Mouse (Mus musculus) MEL (cell line): ENCODE measurements around the gene Ddhd1. TPM values are rescaled to one million over a fixed set of nuclear protein-coding genes. Genes with fewer than 3 reads are reported as not detected.

ENCODE experiments used
- DNase-seq: peaks from one replicate; pipeline ENCODE4 v3.0.0; 2011; ENCODE audit warnings: low read depth, low spot score
- H3K27ac ChIP-seq: 2 replicates; pipeline ENCODE4 v1.5.1; 2012; ENCODE audit warnings: low read depth, mild to moderate bottlenecking, control low read depth, low read length, moderate library complexity; ENCODE audit not compliant: control insufficient read depth
- H3K27me3 ChIP-seq, 2 experiments: fragments of 150-350 bp in 1 of 2; sonication (generic) in 1 of 2; 2 replicates each; pipeline ENCODE4 v1.6.1; 2012; ENCODE audit warnings: low read length in 2 of 2, mild to moderate bottlenecking in 2 of 2, improper control_type of control experiment in 1 of 2, moderate library complexity in 1 of 2; ENCODE audit not compliant: insufficient read depth in 2 of 2, control insufficient read depth in 1 of 2
- H3K36me3 ChIP-seq, 2 experiments: 2 replicates each; pipeline ENCODE4 v1.6.1; 2012 to 2014; ENCODE audit warnings: low read length in 2 of 2, improper control_type of control experiment in 1 of 2, inconsistent platforms in 1 of 2, mild to moderate bottlenecking in 1 of 2; ENCODE audit not compliant: insufficient read depth in 2 of 2, control insufficient read depth in 1 of 2
- H3K4me1 ChIP-seq, 2 experiments: fragments of 150-350 bp in 1 of 2; sonication (generic) in 1 of 2; 2 replicates each; pipeline ENCODE4 v1.6.1; 2012; ENCODE audit warnings: low read length in 2 of 2, improper control_type of control experiment in 1 of 2, mild to moderate bottlenecking in 1 of 2; ENCODE audit not compliant: insufficient read depth in 2 of 2, control insufficient read depth in 1 of 2
- H3K4me3 ChIP-seq, 2 experiments: fragments of 150-350 bp in 1 of 2; sonication (generic) in 1 of 2; 2 replicates each; pipeline ENCODE4 v1.5.1; 2012; ENCODE audit warnings: low read depth in 2 of 2, low read length in 2 of 2, mild to moderate bottlenecking in 2 of 2, moderate library complexity in 2 of 2, control low read depth in 1 of 2, improper control_type of control experiment in 1 of 2; ENCODE audit not compliant: control insufficient read depth in 1 of 2, insufficient read depth in 1 of 2
- H3K79me2 ChIP-seq: 2 replicates; pipeline ENCODE4 v1.6.1; 2012; ENCODE audit warnings: mild to moderate bottlenecking, low read length, moderate library complexity; ENCODE audit not compliant: control insufficient read depth, poor library complexity, insufficient read depth
- H3K9ac ChIP-seq: 2 replicates; pipeline ENCODE4 v1.6.1; 2012; ENCODE audit warnings: low read depth, mild to moderate bottlenecking, control low read depth, low read length, moderate library complexity; ENCODE audit not compliant: control insufficient read depth, poor library complexity, severe bottlenecking
- H3K9me3 ChIP-seq: fragments of 150-350 bp; sonication (generic); replicated peaks from 2 replicates; pipeline ENCODE4 v1.6.1; 2012; ENCODE audit warnings: mild to moderate bottlenecking, low read length, improper control_type of control experiment, moderate library complexity; ENCODE audit not compliant: insufficient read depth
- CHD2 ChIP-seq: IDR thresholded peaks from 2 replicates; pipeline ENCODE4 v1.6.1; 2011; ENCODE audit warnings: low read length, improper control_type of control experiment
- CTCF ChIP-seq, 3 experiments: IDR thresholded peaks in 2 of 3; conservative IDR thresholded peaks in 1 of 3; 2 replicates each; pipeline ENCODE4 v1.5.1; 2011 to 2012; ENCODE audit warnings: low read length in 3 of 3, low read depth in 2 of 3, mild to moderate bottlenecking in 2 of 3, improper control_type of control experiment in 1 of 3, inconsistent platforms in 1 of 3, mixed read lengths in 1 of 3, moderate library complexity in 1 of 3; ENCODE audit not compliant: control insufficient read depth in 1 of 3, insufficient read depth in 1 of 3, poor library complexity in 1 of 3, severe bottlenecking in 1 of 3
- ELF1 ChIP-seq: IDR thresholded peaks from 2 replicates; pipeline ENCODE4 v1.6.1; 2014; ENCODE audit warnings: low read depth, mild to moderate bottlenecking, inconsistent platforms, low read length, improper control_type of control experiment, moderate library complexity
- GABPA ChIP-seq: IDR thresholded peaks from 2 replicates; pipeline ENCODE4 v1.6.1; 2012; ENCODE audit warnings: low read depth, mild to moderate bottlenecking, inconsistent platforms, low read length, improper control_type of control experiment, moderate library complexity
- HCFC1 ChIP-seq: IDR thresholded peaks from 2 replicates; pipeline ENCODE4 v1.6.1; 2012; ENCODE audit warnings: low read depth, mild to moderate bottlenecking, inconsistent platforms, low read length, improper control_type of control experiment, moderate library complexity
- KAT2A ChIP-seq: conservative IDR thresholded peaks from 2 replicates; pipeline ENCODE4 v1.6.1; 2012; ENCODE audit warnings: low read depth, low read length, improper control_type of control experiment, inconsistent platforms
- MAFK ChIP-seq: IDR thresholded peaks from 2 replicates; pipeline ENCODE4 v1.6.1; 2011; ENCODE audit warnings: low read depth, mild to moderate bottlenecking, low read length, improper control_type of control experiment, borderline replicate concordance
- MAZ ChIP-seq: IDR thresholded peaks from 2 replicates; pipeline ENCODE4 v1.6.1; 2012; ENCODE audit warnings: low read depth, mild to moderate bottlenecking, inconsistent platforms, low read length, improper control_type of control experiment
- MXI1 ChIP-seq: IDR thresholded peaks from 2 replicates; pipeline ENCODE4 v1.6.1; 2011; ENCODE audit warnings: mild to moderate bottlenecking, low read depth, low read length, improper control_type of control experiment
- MYC ChIP-seq: IDR thresholded peaks from 2 replicates; pipeline ENCODE4 v1.6.1; 2011; ENCODE audit warnings: low read depth, mild to moderate bottlenecking, low read length, improper control_type of control experiment, moderate library complexity
- NRF1 ChIP-seq: IDR thresholded peaks from 2 replicates; pipeline ENCODE4 v1.6.1; 2014; ENCODE audit warnings: low read depth, mild to moderate bottlenecking, inconsistent platforms, low read length, improper control_type of control experiment, moderate library complexity; ENCODE audit not compliant: poor library complexity, insufficient read depth, severe bottlenecking
- POLR2AphosphoS5 ChIP-seq: IDR thresholded peaks from 2 replicates; pipeline ENCODE4 v1.6.1; 2012; ENCODE audit warnings: low read depth, borderline replicate concordance, mild to moderate bottlenecking, inconsistent platforms, low read length, moderate library complexity, mixed read lengths
- RCOR1 ChIP-seq: IDR thresholded peaks from 2 replicates; pipeline ENCODE4 v1.6.1; 2012; ENCODE audit warnings: low read depth, mild to moderate bottlenecking, inconsistent platforms, low read length, improper control_type of control experiment
- SIN3A ChIP-seq: IDR thresholded peaks from 2 replicates; pipeline ENCODE4 v1.6.1; 2012; ENCODE audit warnings: low read length, improper control_type of control experiment, inconsistent platforms
- SMC3 ChIP-seq: IDR thresholded peaks from 2 replicates; pipeline ENCODE4 v1.6.1; 2011; ENCODE audit warnings: low read depth, low read length, improper control_type of control experiment
- TAL1 ChIP-seq: IDR thresholded peaks from 2 replicates; pipeline ENCODE4 v1.6.1; 2012; ENCODE audit warnings: mild to moderate bottlenecking, inconsistent platforms, low read length, moderate library complexity, mixed read lengths
- TBP ChIP-seq: IDR thresholded peaks from 2 replicates; pipeline ENCODE4 v1.8.0; 2011; ENCODE audit warnings: low read depth, low read length, improper control_type of control experiment
- TCF12 ChIP-seq: IDR thresholded peaks from 2 replicates; pipeline ENCODE4 v1.6.1; 2014; ENCODE audit warnings: low read depth, mild to moderate bottlenecking, inconsistent platforms, low read length, improper control_type of control experiment, moderate library complexity
- UBTF ChIP-seq: IDR thresholded peaks from 2 replicates; pipeline ENCODE4 v1.6.1; 2012; ENCODE audit warnings: low read depth, mild to moderate bottlenecking, inconsistent platforms, low read length, improper control_type of control experiment, moderate library complexity, borderline replicate concordance; ENCODE audit not compliant: insufficient read depth
- ZKSCAN1 ChIP-seq: IDR thresholded peaks from 2 replicates; pipeline ENCODE4 v1.6.1; 2012; ENCODE audit warnings: low read depth, mild to moderate bottlenecking, inconsistent platforms, low read length, improper control_type of control experiment, moderate library complexity
- ZMIZ1 ChIP-seq: IDR thresholded peaks from 2 replicates; pipeline ENCODE4 v1.6.1; 2012; ENCODE audit warnings: low read depth, mild to moderate bottlenecking, inconsistent platforms, low read length, improper control_type of control experiment, moderate library complexity
- ZNF384 ChIP-seq: IDR thresholded peaks from 2 replicates; pipeline ENCODE4 v1.6.1; 2012; ENCODE audit warnings: low read depth, mild to moderate bottlenecking, inconsistent platforms, low read length, improper control_type of control experiment
- polyA plus RNA-seq, 2 experiments: library from polyadenylated mRNA; stranded (reverse) in 1 of 2; unstranded in 1 of 2; fragments of >175 nt in 1 of 2; fragments of >200 nt in 1 of 2; gene quantifications; 2 replicates each; pipeline versions ENCODE4 v1.2.1 to v1.2.4; 2012; ENCODE audit warnings: low replicate concordance in 2 of 2, low read depth in 1 of 2; ENCODE audit not compliant: insufficient read length in 2 of 2, insufficient read depth in 1 of 2, missing spikeins in 1 of 2
- total RNA-seq: library from RNA; depleted of rRNA; stranded (reverse); fragments of 300-350 nt; gene quantifications from 2 replicates; pipeline ENCODE4 v1.2.3, GENCODE M21; 2012

Gene Ddhd1
- total and polyA plus RNA-seq, 3 experiments: 9.0 to 14.3 TPM; not detected in 1

DNA sequence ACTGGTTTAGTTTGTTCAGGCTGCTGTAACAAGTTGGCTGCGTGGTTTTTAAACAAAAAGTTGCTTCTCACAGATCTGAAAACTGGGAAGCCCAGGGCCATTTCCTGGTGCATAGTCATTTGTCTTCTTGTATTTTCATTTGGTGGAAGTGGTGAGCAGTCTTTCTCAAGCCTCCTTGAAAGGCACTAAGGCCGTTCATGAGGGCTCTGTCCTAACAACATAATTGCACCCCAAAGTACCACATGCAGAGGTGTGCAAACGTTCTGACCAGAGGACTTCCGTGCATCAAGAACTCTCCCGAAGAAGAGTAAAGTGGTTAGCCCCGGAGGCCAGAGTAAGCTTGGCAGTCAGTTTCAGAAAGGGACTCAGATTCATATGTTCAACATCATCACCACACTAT is 18.8 kb upstream of the Ddhd1 start:
- no peaks in the 10 kb centered on the region for H3K9me3 ChIP-seq
- H3K4me3 ChIP-seq: no peak overlapping the region
- H3K4me1 ChIP-seq: no peaks in the 10 kb centered on the region
- H3K79me2 ChIP-seq: no peaks in the 10 kb centered on the region
- no peaks in the 10 kb centered on the region for H3K27me3 ChIP-seq
- H3K36me3 ChIP-seq: no peaks in the 10 kb centered on the region
- DNase-seq: no peak
- H3K9ac ChIP-seq: no peak overlapping the region
- TF ChIP-seq CTCF (IDR thresholded peaks at IDR 0.05 in 2 of 3, conservative IDR thresholded peaks at IDR 0.05 in 1 of 3; ENCODE audit: control insufficient read depth in 1 of 3, insufficient read depth in 1 of 3, low read depth in 2 of 3, low read length in 3 of 3, poor library complexity in 1 of 3, severe bottlenecking in 1 of 3) (no peak), ZKSCAN1 (no peak), NRF1 (no peak), MAZ (no peak)
- H3K27ac ChIP-seq: no peak overlapping the region

DNA sequence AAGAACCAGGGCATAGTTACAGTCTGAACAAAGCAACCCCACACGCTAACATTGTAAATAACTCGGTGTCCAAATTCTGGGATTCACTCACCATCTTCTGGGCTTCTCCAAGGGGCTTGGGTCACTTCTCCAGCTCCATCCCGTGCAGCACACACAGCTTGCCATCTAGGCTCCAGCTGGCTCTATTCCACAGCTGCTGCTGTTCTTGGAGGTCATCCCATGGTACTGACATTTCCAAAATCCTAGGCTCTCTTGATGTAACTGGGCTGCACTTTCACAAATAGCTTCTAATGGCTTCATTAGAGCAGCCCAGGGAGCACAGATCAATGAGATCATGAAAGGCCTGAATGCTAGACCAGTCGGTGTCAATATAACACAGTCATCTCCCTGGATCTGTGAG is 10.4 kb upstream of the Ddhd1 start:
- peaks cover 3 to 7% of the 10 kb centered on the region in 2 experiments for H3K27me3 ChIP-seq
- H3K9ac ChIP-seq: no peak overlapping the region
- H3K79me2 ChIP-seq: no peaks in the 10 kb centered on the region
- no peaks in the 10 kb centered on the region for H3K36me3 ChIP-seq
- no peak for DNase-seq
- no peaks in the 10 kb centered on the region for H3K4me1 ChIP-seq
- no peak overlapping the region for H3K27ac ChIP-seq
- no peak for TF ChIP-seq ZNF384
- H3K4me3 ChIP-seq: no peak overlapping the region
- H3K9me3 ChIP-seq: no peaks in the 10 kb centered on the region

DNA sequence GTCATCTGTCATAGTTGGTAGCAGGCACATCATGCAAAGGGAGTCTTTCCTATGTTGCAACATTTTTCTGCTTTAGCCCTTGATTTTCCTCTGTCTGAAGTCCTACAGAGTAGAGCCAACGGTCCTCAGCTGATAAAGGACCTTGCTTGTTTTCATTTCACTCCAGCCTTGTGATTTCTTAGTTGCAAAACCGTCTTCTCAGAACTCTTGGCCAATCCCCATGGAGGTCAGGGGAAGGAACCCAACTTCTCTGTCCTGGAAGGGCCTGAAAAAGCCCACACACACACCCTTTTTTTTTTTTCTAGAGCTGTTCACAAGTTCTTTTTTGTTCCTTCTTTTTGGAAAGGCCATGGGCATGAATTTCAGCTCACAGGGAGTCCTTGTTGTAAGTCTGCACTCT is 9.3 kb upstream of the Ddhd1 start:
- no peaks in the 10 kb centered on the region for H3K4me1 ChIP-seq
- no peaks in the 10 kb centered on the region for H3K36me3 ChIP-seq
- H3K4me3 ChIP-seq: no peak overlapping the region
- no peaks in the 10 kb centered on the region for H3K79me2 ChIP-seq
- H3K27me3 ChIP-seq: peaks cover 3 to 7% of the 10 kb centered on the region in 2 experiments
- H3K9ac ChIP-seq: no peak overlapping the region
- no peak overlapping the region for H3K27ac ChIP-seq
- TF ChIP-seq ZKSCAN1 (no peak), SIN3A (no peak), MXI1 (no peak), KAT2A (no peak), TAL1 (no peak), MAFK (no peak), MYC (no peak), GABPA (no peak), SMC3 (no peak), CHD2 (no peak), HCFC1 (no peak), TBP (no peak), RCOR1 (no peak), POLR2AphosphoS5 (no peak), TCF12 (no peak), ZMIZ1 (no peak), ELF1 (no peak), UBTF (no peak)
- DNase-seq: no peak
- no peaks in the 10 kb centered on the region for H3K9me3 ChIP-seq
